Mouse (Mus musculus) thymus, adult 2 months (tissue): ENCODE measurements around the gene Gtdc1.

Experiments used
- CTCF ChIP-seq: fragments of 200-500 bp; IDR thresholded peaks from 2 replicates; pipeline ENCODE4 v1.5.1; 2012; ENCODE audit warnings: mild to moderate bottlenecking, control low read depth, low read length, moderate library complexity, borderline replicate concordance; ENCODE audit not compliant: control insufficient read depth, poor library complexity, insufficient read depth; ENCODE audit errors: extremely low read depth
- POLR2A ChIP-seq: fragments of 200-500 bp; IDR thresholded peaks from 2 replicates; pipeline ENCODE4 v1.6.1; 2012; ENCODE audit warnings: mild to moderate bottlenecking, low read length, control low read depth, moderate library complexity; ENCODE audit not compliant: control insufficient read depth, poor library complexity, insufficient read depth; ENCODE audit errors: extremely low read depth

DNA sequence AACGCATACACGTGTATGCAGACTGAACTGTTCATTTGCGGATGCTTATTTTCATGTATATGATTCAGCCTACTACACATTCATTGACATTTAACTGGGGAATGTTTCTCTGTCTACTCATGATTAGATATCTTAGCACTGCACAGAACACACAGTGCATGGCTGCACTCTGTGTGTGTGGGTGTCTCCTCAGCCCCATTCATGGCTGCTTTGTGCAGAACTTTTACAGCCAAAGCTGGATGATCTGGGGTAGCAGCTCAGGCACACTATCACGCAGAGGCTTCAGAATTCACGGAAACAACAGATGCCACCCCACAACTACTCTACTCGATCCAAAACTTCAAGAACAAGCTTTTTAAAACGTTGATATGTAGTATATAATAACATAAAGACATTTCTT lies 263.4 kb downstream of the Gtdc1 start:
- TF ChIP-seq CTCF (no peak), POLR2A (no peak)
